Mouse (Mus musculus) central nervous system, embryonic 14 days (tissue): ENCODE results near the gene Plp2. TPM values are rescaled to one million over a fixed set of nuclear protein-coding genes. Genes with fewer than 3 reads are reported as not detected.

Source experiments
- polyA plus RNA-seq: library from polyadenylated mRNA; depleted of rRNA; stranded (reverse); fragments of >200 nt; gene quantifications from 2 replicates; pipeline ENCODE4 v1.2.3, GENCODE M21; 2012; rRNA removed

Gene Plp2
- 46.2 and 64.5 TPM in 2 replicates for polyA plus RNA-seq

GRCm38 (mm10) chrX:7670921-7671623 is at the start of gene Plp2:
Gene Plp2 (minus strand): TSS chrX:7671390.

GRCm38 (mm10) chrX:7714135-7714899 is 43.1 kb upstream of the Plp2 start, which contains the start of gene Wdr45:
Gene Wdr45 (plus strand): TSS chrX:7714333.

GRCm38 (mm10) chrX:7696954-7697381 is 25.8 kb upstream of the Plp2 start, which contains the start of gene Gpkow:
Gene Gpkow (plus strand): TSS chrX:7697131.

DNA sequence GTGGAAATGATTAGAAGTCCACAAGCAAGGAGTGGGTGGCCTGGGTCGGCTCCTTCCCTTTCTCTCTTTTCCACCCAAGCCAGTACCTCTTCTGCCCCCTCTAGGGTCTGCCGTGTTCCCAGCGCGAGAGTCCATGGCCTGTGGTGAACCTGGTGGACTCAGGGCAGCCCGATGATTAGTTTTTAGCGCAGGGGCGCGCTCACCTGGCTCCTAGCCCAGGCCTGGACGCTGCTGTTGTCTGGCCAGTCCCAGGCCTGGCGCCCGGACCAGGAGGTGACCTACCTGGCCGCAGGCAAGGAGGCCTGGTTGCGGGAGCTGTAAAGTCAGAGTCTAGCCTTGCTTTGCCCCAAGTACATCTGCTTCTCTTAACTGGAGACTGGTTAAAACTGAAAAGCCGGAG is 9.7 kb upstream of the Plp2 start, which contains the start of gene Magix:
Gene Magix (minus strand): TSS at position 388 of the 400 bp plus-strand sequence.

GRCm38 (mm10) chrX:7657221-7657639 is 14.0 kb downstream of the Plp2 start, which contains the start of gene Prickle3:
Gene Prickle3 (plus strand): TSS chrX:7657260.

DNA sequence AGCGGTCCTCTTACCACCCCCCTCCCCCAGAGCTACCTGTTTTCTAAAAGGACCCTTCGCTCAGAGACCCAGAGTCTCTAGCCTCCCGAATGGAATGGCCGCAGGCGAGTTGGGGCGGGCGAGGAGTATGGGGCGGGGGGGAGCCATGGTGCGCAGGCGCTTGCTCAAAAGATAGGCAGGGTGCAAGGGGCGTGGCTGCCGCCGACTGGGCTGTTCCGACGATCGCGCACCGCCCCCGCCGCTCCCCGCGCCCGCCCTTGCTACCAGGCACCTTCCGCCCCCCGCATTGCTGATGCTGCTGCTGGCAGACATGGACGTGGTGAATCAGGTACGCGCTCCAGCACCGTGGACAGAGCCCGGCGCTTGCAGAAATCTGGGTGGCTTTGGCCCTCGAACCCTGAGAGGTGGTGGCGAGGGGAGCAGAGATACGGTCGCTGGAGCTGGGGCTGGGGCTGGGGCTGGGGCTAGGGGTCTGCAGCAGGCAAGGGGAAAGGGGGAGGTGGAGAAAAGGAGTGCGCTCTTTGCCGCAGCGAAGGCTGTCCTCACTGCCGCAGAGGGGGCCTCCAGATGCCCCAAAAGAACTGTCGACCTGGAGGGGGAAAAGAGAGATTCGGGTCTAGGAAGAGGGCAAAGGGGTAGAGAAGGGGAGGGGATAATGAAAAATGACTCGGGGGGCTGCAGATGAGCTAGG is 32.6 kb downstream of the Plp2 start, which contains the start of gene Syp:
Gene Syp (plus strand): TSS at position 71 of the 691 bp plus-strand sequence.

Other genes starting within 250 kb of the Plp2 start
- 0.05 and 0.10 TPM in 2 replicates for gene Foxp3, start 97.7 kb downstream of the Plp2 start, polyA plus RNA-seq
- gene Ppp1r3f, start 97.1 kb downstream of the Plp2 start, polyA plus RNA-seq = 8.5 and 9.5 TPM in 2 replicates
- gene Ccdc22, start 65.9 kb downstream of the Plp2 start, polyA plus RNA-seq = 31.5 and 35.4 TPM in 2 replicates
- gene Cacna1f, start 64.3 kb downstream of the Plp2 start, polyA plus RNA-seq = 0.18 and 0.19 TPM in 2 replicates
- 161 and 177 TPM in 2 replicates for gene Syp, start 32.9 kb downstream of the Plp2 start, polyA plus RNA-seq
- 3.5 and 6.4 TPM in 2 replicates for gene Prickle3, start 14.1 kb downstream of the Plp2 start, polyA plus RNA-seq
- gene Magix, start 9.9 kb upstream of the Plp2 start, polyA plus RNA-seq = 0.20 and 0.29 TPM in 2 replicates
- gene Gpkow, start 25.7 kb upstream of the Plp2 start, polyA plus RNA-seq = 29.7 and 33.7 TPM in 2 replicates
- gene Wdr45, start 42.9 kb upstream of the Plp2 start, polyA plus RNA-seq = 47.9 and 48.4 TPM in 2 replicates
- 0.57 and 0.83 TPM in 2 replicates for gene Gm45208, start 50.9 kb upstream of the Plp2 start, polyA plus RNA-seq
- gene Praf2, start 57.0 kb upstream of the Plp2 start, polyA plus RNA-seq = 99.6 and 106 TPM in 2 replicates
- gene Ccdc120, start 79.5 kb upstream of the Plp2 start, polyA plus RNA-seq = 60.1 and 61.7 TPM in 2 replicates
- gene Tfe3, start 91.2 kb upstream of the Plp2 start, polyA plus RNA-seq = 17.1 and 19.2 TPM in 2 replicates
- 93.9 and 102 TPM in 2 replicates for gene Gripap1, start 118.4 kb upstream of the Plp2 start, polyA plus RNA-seq
- gene Kcnd1, start 150.9 kb upstream of the Plp2 start, polyA plus RNA-seq = 4.7 and 5.3 TPM in 2 replicates
- 59.6 and 60.4 TPM in 2 replicates for gene Otud5, start 170.0 kb upstream of the Plp2 start, polyA plus RNA-seq
- gene Pim2, start 206.9 kb upstream of the Plp2 start, polyA plus RNA-seq = 19.7 and 20.8 TPM in 2 replicates
- gene Slc35a2, start 212.6 kb upstream of the Plp2 start, polyA plus RNA-seq = 41.6 and 47.2 TPM in 2 replicates
- 217 and 234 TPM in 2 replicates for gene Pqbp1, start 227.9 kb upstream of the Plp2 start, polyA plus RNA-seq
- 55.3 and 58.3 TPM in 2 replicates for gene Timm17b, start 228.0 kb upstream of the Plp2 start, polyA plus RNA-seq
- gene Gm10491, start 236.4 kb upstream of the Plp2 start, polyA plus RNA-seq = not detected in 2 replicates
- not detected in 2 replicates for gene Gm10490, start 238.2 kb upstream of the Plp2 start, polyA plus RNA-seq
- 65.2 and 75.6 TPM in 2 replicates for gene Pcsk1n, start 248.4 kb upstream of the Plp2 start, polyA plus RNA-seq